Comparison of ENCODE assay signal across 20 mouse cellular contexts in the genomic region with DNA sequence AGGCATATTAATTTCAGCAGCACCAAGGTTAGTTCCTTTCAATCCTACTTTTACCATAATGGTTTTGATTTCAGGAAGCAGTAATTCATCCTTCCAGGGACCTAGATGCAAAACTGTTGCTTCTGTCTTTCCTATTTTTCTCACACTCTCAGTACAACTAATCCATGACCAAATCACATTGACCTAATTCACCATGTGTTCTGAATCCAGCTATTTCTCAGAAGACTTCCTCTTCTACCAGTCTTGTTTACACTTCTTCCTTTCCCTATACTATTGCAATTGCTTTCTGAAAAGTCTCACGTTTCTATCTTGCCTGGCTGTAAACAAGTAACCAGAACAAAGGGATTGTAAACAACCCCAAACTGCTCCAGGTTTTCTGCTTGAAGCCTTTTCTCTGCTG.
DNase-seq lines count a peak whose midpoint lies in the region; ATAC-seq and TF ChIP-seq lines count a peak whose summit lies in the region.
"Had no signal": no experiment of that assay in that cellular context is flagged by ENCODE, and none has a peak within 500 bp of the region (broad histone marks: within the 10 kb centered on the region; RNA-seq: fewer than 3 reads in every experiment).

No protein-coding gene starts in this region.

- no peak for DNase-seq in lung, postnatal 10 days
- no peak for DNase-seq in heart, adult 9 months (ENCODE audit: low spot score in 2 of 2)
- no peak for DNase-seq in thymus, adult 18-20 months
- DNase-seq: adrenal gland, adult 2 months; adrenal gland, postnatal 10 days; adrenal gland, postnatal 25 days; cerebellum, adult 11-12 months; cerebellum, adult 2 months; cerebellum, adult 9-10 months; cerebellum, postnatal 10 days; cerebellum, postnatal 25 days; forebrain, postnatal 0 days had no signal

- WGBS in macrophage (ENCODE audit: missing documents): 6% methylated on average over 1 of the region's 1 CpGs

- peak overlapping the region; percentile 98 for H3K27ac ChIP-seq in bone marrow macrophage, adult 2 months (ENCODE audit: insufficient read depth, low read depth, low read length)
- peak overlapping the region; percentile 44 for H3K27ac ChIP-seq in macrophage
- H3K27ac ChIP-seq: embryonic facial prominence, embryonic 10.5 days; embryonic facial prominence, embryonic 12.5 days; forebrain, embryonic 13.5 days; forebrain, embryonic 15.5 days had no signal

- peaks cover 20% of the 10 kb centered on the region for H3K4me1 ChIP-seq in bone marrow macrophage, adult 2 months (ENCODE audit: control insufficient read depth, insufficient read depth, low read length)
- H3K4me1 ChIP-seq: embryonic facial prominence, embryonic 10.5 days; embryonic facial prominence, embryonic 12.5 days; forebrain, embryonic 13.5 days; forebrain, embryonic 15.5 days had no signal

- peak; percentile 64 for ATAC-seq in megakaryocyte progenitor cell, adult 5-6 weeks (replicated peaks; ENCODE audit: poor library complexity)
- ATAC-seq: forebrain, embryonic 13.5 days; forebrain, embryonic 15.5 days; forebrain, postnatal 0 days had no signal

- TF ChIP-seq POLR2A in bone marrow macrophage, adult 2 months (IDR thresholded peaks at IDR 0.05; ENCODE audit: borderline replicate concordance, low read depth, low read length): no peak

- H3K36me3 ChIP-seq in macrophage (ENCODE audit: inconsistent target): no peaks in the 10 kb centered on the region
- H3K36me3 ChIP-seq: embryonic facial prominence, embryonic 10.5 days; embryonic facial prominence, embryonic 12.5 days; forebrain, embryonic 15.5 days; G1E had no signal

- peak overlapping the region; percentile 33; the same call in 1 of the 2 replicates for H3K4me3 ChIP-seq in bone marrow macrophage, adult 2 months (ENCODE audit: insufficient read depth, low read length)
- no peak overlapping the region for H3K4me3 ChIP-seq in macrophage (ENCODE audit: inconsistent target)
- H3K4me3 ChIP-seq: embryonic facial prominence, embryonic 10.5 days; embryonic facial prominence, embryonic 12.5 days; forebrain, embryonic 13.5 days; forebrain, embryonic 15.5 days had no signal

- H3K79me2 ChIP-seq in macrophage (ENCODE audit: inconsistent target): no peaks in the 10 kb centered on the region

- TF ChIP-seq CTCF in bone marrow macrophage, adult 2 months (IDR thresholded peaks at IDR 0.05; ENCODE audit: low read depth, low read length): no peak
